Mouse (Mus musculus): Measurements from ENCODE around the gene Nobox. TPM values are rescaled to one million over a fixed set of nuclear protein-coding genes. Genes with fewer than 3 reads are reported as not detected.

Nobox gene
- polyA plus RNA-seq, 1 experiment from 2014 or later: not detected

DNA sequence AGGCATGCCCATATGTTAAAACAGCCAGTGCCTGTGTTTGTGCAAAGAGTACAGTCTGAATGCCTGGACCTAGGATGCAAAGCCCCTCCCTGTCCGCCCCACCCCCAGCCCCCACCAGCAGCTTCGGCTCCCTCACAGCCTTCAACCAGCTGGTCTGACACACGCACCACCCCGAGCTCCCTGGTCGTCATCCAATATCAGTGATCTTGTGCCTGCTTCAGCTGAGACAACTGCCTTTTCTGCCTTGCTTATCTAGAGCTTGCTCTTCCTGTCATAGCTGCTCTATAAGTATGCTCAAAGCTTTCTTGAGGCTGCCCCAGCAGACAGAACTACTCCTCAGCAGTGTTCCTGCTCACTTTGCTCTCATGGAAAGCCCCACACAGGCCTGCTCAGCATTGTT is 13.4 kb downstream of the Nobox start:
- WGBS: 47% methylated on average over 5 of the region's 5 CpGs

DNA sequence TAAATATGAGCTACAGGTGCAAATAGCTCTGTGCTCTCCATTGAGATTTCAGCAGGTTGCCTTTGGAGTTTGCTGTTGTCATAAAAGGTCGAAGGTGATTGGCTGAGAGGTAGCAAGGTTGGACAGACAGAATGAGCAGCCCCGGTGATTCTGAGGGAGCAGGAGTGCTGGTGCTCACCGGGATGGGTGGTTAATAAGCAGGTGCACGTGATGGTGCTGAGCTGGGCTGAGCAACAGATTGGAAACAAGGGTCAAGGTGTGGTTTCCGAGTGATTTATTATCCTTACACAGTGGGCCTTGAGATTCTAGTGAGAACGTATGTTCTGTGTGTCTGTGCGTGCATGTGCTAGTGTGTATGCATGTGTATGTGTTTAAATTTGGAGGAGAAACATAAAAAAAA is 16.2 kb downstream of the Nobox start:
- Histone ChIP-seq H3K9ac (replicated peaks; ENCODE audit: low read length) (no peak overlapping the region), H3K36me3 (replicated peaks; ENCODE audit: control insufficient read depth, insufficient read depth, low read depth, low read length) (no peaks in the 10 kb centered on the region), H3K9me3 (replicated peaks; ENCODE audit: control insufficient read depth, low read length) (no peaks in the 10 kb centered on the region), H3K4me3 (ENCODE audit: low read depth, low read length) (no peak overlapping the region), H3K4me1 (ENCODE audit: control insufficient read depth, insufficient read depth, low read length) (no peaks in the 10 kb centered on the region), H3K27me3 (ENCODE audit: control insufficient read depth, insufficient read depth, low read length) (no peaks in the 10 kb centered on the region), H3K4me2 (ENCODE audit: low read depth, low read length) (no peak overlapping the region), H3K27ac (replicated peaks; ENCODE audit: low read depth, low read length) (no peak overlapping the region)
- 78% methylated on average over 7 of the region's 7 CpGs for WGBS
- DNase-seq (ENCODE audit: low spot score) (no peak), ATAC-seq (replicated peaks; ENCODE audit: insufficient number of reproducible peaks, low FRiP score, low TSS enrichment, low read depth) (no peak)

More for the DNA sequence above, 13.4 kb downstream of the Nobox start:
- Histone ChIP-seq H3K4me1 (ENCODE audit: control insufficient read depth, insufficient read depth, low read length) (no peaks in the 10 kb centered on the region), H3K4me2 (ENCODE audit: low read depth, low read length) (no peak overlapping the region), H3K9ac (replicated peaks; ENCODE audit: low read length) (no peak overlapping the region), H3K27me3 (ENCODE audit: control insufficient read depth, insufficient read depth, low read length) (no peaks in the 10 kb centered on the region), H3K4me3 (ENCODE audit: low read depth, low read length) (no peak overlapping the region), H3K9me3 (replicated peaks; ENCODE audit: control insufficient read depth, low read length) (no peaks in the 10 kb centered on the region), H3K27ac (replicated peaks; ENCODE audit: low read depth, low read length) (no peak overlapping the region), H3K36me3 (replicated peaks; ENCODE audit: control insufficient read depth, insufficient read depth, low read depth, low read length) (no peaks in the 10 kb centered on the region)
- DNase-seq (ENCODE audit: low spot score) (no peak), ATAC-seq (replicated peaks; ENCODE audit: insufficient number of reproducible peaks, low FRiP score, low TSS enrichment, low read depth) (no peak)

DNA sequence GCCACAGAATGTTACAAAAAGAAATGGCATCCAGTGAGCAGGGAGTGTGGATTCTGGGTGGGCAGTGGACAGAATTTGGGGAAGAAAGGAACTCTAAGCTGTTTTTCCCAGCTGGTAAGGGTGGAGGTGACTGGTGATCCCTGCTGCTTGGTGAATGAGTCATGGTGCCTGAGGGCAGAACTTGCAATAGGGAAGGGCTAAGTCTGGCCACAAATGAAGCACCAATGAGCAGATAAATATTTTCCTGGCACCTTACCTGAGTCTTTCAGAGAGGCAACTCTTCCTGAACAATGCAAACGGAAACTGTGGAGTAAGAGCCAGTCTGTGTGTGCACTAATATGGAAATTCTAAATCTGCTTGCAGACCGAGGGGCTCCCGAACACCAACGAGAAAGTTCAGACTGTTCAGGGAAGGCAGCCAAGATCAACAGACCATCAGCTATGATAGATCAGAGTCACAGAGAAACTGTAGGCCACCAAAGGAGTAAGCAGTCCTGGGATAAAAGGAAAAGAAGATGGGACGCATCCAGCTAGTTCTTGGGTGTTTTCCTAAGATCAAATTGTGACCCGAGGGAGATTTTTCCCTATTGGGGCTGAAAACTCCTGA is 16.8 kb downstream of the Nobox start:
- H3K9me3 ChIP-seq (replicated peaks; ENCODE audit: control insufficient read depth, low read length): no peaks in the 10 kb centered on the region
- 67% methylated on average over 6 of the region's 6 CpGs for WGBS
- H3K27ac ChIP-seq (replicated peaks; ENCODE audit: low read depth, low read length): no peak overlapping the region
- H3K9ac ChIP-seq (replicated peaks; ENCODE audit: low read length): no peak overlapping the region
- no peak overlapping the region for H3K4me2 ChIP-seq (ENCODE audit: low read depth, low read length)
- ATAC-seq (replicated peaks; ENCODE audit: insufficient number of reproducible peaks, low FRiP score, low TSS enrichment, low read depth): no peak
- no peaks in the 10 kb centered on the region for H3K4me1 ChIP-seq (ENCODE audit: control insufficient read depth, insufficient read depth, low read length)
- H3K27me3 ChIP-seq (ENCODE audit: control insufficient read depth, insufficient read depth, low read length): no peaks in the 10 kb centered on the region
- no peaks in the 10 kb centered on the region for H3K36me3 ChIP-seq (replicated peaks; ENCODE audit: control insufficient read depth, insufficient read depth, low read depth, low read length)
- H3K4me3 ChIP-seq (ENCODE audit: low read depth, low read length): no peak overlapping the region
- no peak for DNase-seq (ENCODE audit: low spot score)

DNA sequence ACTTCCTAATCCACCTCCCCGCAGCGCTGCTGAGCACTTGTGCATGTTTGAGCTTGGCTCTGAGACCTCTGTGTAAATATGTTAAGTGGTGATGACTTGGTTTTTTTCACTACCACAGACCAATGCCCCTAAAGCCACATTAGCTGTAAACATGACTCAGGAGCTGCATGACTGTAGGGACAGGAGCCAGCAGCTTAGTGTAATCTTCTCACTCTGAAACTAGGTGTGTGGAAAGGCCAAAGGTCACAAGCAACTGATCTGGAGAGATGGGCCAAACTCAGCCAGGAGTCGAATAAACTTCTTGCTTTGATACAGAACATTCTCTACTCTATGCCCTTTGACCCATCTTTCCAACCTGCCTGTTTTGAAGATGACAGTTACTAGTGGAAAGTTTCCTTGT is 17.3 kb downstream of the Nobox start:
- 67% methylated on average over 3 of the region's 3 CpGs for WGBS
- Histone ChIP-seq H3K4me3 (ENCODE audit: low read depth, low read length) (no peak overlapping the region), H3K27ac (replicated peaks; ENCODE audit: low read depth, low read length) (no peak overlapping the region), H3K9me3 (replicated peaks; ENCODE audit: control insufficient read depth, low read length) (no peaks in the 10 kb centered on the region), H3K4me1 (ENCODE audit: control insufficient read depth, insufficient read depth, low read length) (no peaks in the 10 kb centered on the region), H3K4me2 (ENCODE audit: low read depth, low read length) (no peak overlapping the region), H3K27me3 (ENCODE audit: control insufficient read depth, insufficient read depth, low read length) (no peaks in the 10 kb centered on the region), H3K36me3 (replicated peaks; ENCODE audit: control insufficient read depth, insufficient read depth, low read depth, low read length) (no peaks in the 10 kb centered on the region), H3K9ac (replicated peaks; ENCODE audit: low read length) (no peak overlapping the region)
- no peak for ATAC-seq (replicated peaks; ENCODE audit: insufficient number of reproducible peaks, low FRiP score, low TSS enrichment, low read depth)
- no peak for DNase-seq (ENCODE audit: low spot score)

DNA sequence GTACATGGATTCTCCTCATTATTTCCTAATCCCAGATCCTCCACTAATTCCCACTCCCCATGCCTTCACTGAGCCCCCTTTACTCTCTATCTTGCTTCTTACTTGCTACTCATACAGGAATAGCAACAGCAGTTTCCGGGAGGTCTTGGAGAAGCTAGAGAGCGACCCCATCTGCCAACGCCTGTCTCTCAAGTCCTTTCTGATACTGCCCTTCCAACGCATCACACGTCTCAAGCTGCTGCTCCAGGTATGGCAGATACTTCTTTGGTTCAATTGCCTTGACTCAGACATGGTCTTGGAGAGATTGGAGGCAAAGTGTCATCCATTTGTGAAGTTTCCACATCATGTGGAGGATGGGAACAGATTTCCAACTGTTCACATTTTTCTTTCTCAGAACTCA is 28.9 kb downstream of the Nobox start:
- no peaks in the 10 kb centered on the region for H3K27me3 ChIP-seq (ENCODE audit: control insufficient read depth, insufficient read depth, low read length)
- no peak overlapping the region for H3K9ac ChIP-seq (replicated peaks; ENCODE audit: low read length)
- 96% methylated on average over 5 of the region's 5 CpGs for WGBS
- DNase-seq (ENCODE audit: low spot score) (no peak), ATAC-seq (replicated peaks; ENCODE audit: insufficient number of reproducible peaks, low FRiP score, low TSS enrichment, low read depth) (no peak)
- H3K27ac ChIP-seq (replicated peaks; ENCODE audit: low read depth, low read length): no peak overlapping the region
- H3K4me2 ChIP-seq (ENCODE audit: low read depth, low read length): no peak overlapping the region
- no peak overlapping the region for H3K4me3 ChIP-seq (ENCODE audit: low read depth, low read length)
- no peaks in the 10 kb centered on the region for H3K36me3 ChIP-seq (replicated peaks; ENCODE audit: control insufficient read depth, insufficient read depth, low read depth, low read length)
- H3K9me3 ChIP-seq (replicated peaks; ENCODE audit: control insufficient read depth, low read length): no peaks in the 10 kb centered on the region
- no peaks in the 10 kb centered on the region for H3K4me1 ChIP-seq (ENCODE audit: control insufficient read depth, insufficient read depth, low read length)

DNA sequence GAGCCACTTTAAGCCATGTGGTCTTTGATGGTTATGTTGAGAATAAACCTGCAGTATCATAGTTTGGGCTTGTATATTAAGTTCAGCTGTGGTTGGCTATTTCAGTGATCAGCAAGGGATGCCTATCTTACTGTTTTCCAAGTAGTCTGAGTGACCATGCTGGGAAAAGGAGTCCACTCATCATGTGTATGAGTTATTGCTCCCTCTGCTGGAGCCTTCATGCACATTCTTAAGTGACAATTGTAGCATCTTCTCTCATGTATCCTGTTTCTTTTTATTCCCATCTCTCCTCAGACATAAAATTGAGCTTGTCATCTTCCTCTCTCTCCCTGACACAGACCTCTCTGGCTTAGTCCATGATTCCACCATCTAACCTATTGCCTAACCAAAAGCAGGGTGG is 31.1 kb downstream of the Nobox start:
- H3K27ac ChIP-seq (replicated peaks; ENCODE audit: low read depth, low read length): no peak overlapping the region
- no peaks in the 10 kb centered on the region for H3K27me3 ChIP-seq (ENCODE audit: control insufficient read depth, insufficient read depth, low read length)
- H3K36me3 ChIP-seq (replicated peaks; ENCODE audit: control insufficient read depth, insufficient read depth, low read depth, low read length): no peaks in the 10 kb centered on the region
- DNase-seq (ENCODE audit: low spot score) (peak; percentile 24), ATAC-seq (replicated peaks; ENCODE audit: insufficient number of reproducible peaks, low FRiP score, low TSS enrichment, low read depth) (no peak)
- no peak overlapping the region for H3K4me2 ChIP-seq (ENCODE audit: low read depth, low read length)
- no peaks in the 10 kb centered on the region for H3K4me1 ChIP-seq (ENCODE audit: control insufficient read depth, insufficient read depth, low read length)
- no peaks in the 10 kb centered on the region for H3K9me3 ChIP-seq (replicated peaks; ENCODE audit: control insufficient read depth, low read length)
- H3K4me3 ChIP-seq (ENCODE audit: low read depth, low read length): no peak overlapping the region
- no peak overlapping the region for H3K9ac ChIP-seq (replicated peaks; ENCODE audit: low read length)

DNA sequence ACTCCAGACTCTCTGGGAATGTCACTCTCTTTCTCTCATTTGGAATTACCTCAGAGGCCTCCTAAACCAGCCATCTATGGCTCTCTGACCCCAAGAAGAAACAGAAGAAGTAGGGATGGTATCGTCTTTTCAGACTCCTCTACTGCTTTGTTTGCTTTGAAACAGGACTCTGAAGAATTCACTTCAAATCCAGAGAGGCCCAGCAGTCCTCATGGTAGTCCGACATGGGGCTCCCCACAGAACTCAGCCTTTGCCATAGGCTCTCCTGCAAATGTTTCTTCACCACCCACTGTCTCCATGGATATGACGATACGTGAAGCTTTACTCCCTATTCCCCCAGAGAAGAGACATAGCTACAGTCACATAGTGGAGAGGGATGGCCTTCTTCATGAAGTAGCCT is 35.2 kb downstream of the Nobox start:
- Histone ChIP-seq H3K4me2 (ENCODE audit: low read depth, low read length) (no peak overlapping the region), H3K4me3 (ENCODE audit: low read depth, low read length) (no peak overlapping the region), H3K9me3 (replicated peaks; ENCODE audit: control insufficient read depth, low read length) (no peaks in the 10 kb centered on the region), H3K27ac (replicated peaks; ENCODE audit: low read depth, low read length) (no peak overlapping the region), H3K27me3 (ENCODE audit: control insufficient read depth, insufficient read depth, low read length) (no peaks in the 10 kb centered on the region), H3K4me1 (ENCODE audit: control insufficient read depth, insufficient read depth, low read length) (no peaks in the 10 kb centered on the region), H3K9ac (replicated peaks; ENCODE audit: low read length) (no peak overlapping the region), H3K36me3 (replicated peaks; ENCODE audit: control insufficient read depth, insufficient read depth, low read depth, low read length) (no peaks in the 10 kb centered on the region)
- ATAC-seq (replicated peaks; ENCODE audit: insufficient number of reproducible peaks, low FRiP score, low TSS enrichment, low read depth) (no peak), DNase-seq (ENCODE audit: low spot score) (no peak)
- WGBS: 83% methylated on average over 4 of the region's 4 CpGs

DNA sequence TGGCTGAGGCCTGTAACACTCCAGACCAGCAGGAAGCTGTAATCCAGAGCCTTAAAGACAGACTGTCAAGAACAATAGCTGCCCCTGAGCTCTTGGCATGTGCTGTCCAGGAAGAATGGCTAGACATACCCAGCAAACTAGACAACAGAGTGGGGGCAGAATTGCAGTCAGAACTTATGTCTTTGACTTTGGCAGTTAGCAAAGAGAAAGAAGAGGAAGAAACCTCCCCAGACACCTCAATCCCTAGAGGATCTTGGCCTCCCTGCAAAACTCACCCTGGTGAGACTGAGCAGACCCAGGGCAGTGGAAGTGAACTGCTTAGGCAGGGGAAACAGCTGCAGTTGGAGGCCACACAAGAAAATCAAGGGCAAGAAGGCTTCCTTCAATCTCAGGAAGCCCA is 36.8 kb downstream of the Nobox start:
- Histone ChIP-seq H3K4me1 (ENCODE audit: control insufficient read depth, insufficient read depth, low read length) (no peaks in the 10 kb centered on the region), H3K27me3 (ENCODE audit: control insufficient read depth, insufficient read depth, low read length) (no peaks in the 10 kb centered on the region), H3K9ac (replicated peaks; ENCODE audit: low read length) (no peak overlapping the region), H3K9me3 (replicated peaks; ENCODE audit: control insufficient read depth, low read length) (no peaks in the 10 kb centered on the region), H3K27ac (replicated peaks; ENCODE audit: low read depth, low read length) (no peak overlapping the region), H3K4me2 (ENCODE audit: low read depth, low read length) (no peak overlapping the region), H3K36me3 (replicated peaks; ENCODE audit: control insufficient read depth, insufficient read depth, low read depth, low read length) (no peaks in the 10 kb centered on the region), H3K4me3 (ENCODE audit: low read depth, low read length) (no peak overlapping the region)
- ATAC-seq (replicated peaks; ENCODE audit: insufficient number of reproducible peaks, low FRiP score, low TSS enrichment, low read depth): no peak
- DNase-seq (ENCODE audit: low spot score): no peak

Data from embryonic facial prominence, embryonic 11.5 days (tissue).